Comparison of ENCODE assay signal across 8 mouse cellular contexts in genomic region chr2:122351156-122351930, GRCm38 (mm10). TPM values are rescaled to one million over a fixed set of nuclear protein-coding genes. Genes with fewer than 3 reads are reported as not detected.
DNase-seq lines count a peak whose midpoint lies in the region; ATAC-seq and TF ChIP-seq lines count a peak whose summit lies in the region.

No protein-coding gene starts in this region.

- no peak for ATAC-seq in inflammation-experienced regulatory T-cells, adult 6 months

- intact Hi-C loops in left cerebral cortex, adult 2 months (cut with DNase I) = no loop called here
- intact Hi-C loops in left cerebral cortex, postnatal 36 days (cut with DNase I) = no loop called here

- peaks cover 3% of the 10 kb centered on the region; the same call in 1 of the 2 replicates for H3K4me1 ChIP-seq in embryonic fibroblast, embryonic 13.5 days (ENCODE audit: control insufficient read depth, insufficient read depth, low read length)

- no peak for TF ChIP-seq CTCF in left cerebral cortex, adult 2 months (IDR thresholded peaks at IDR 0.05)
- no peak for TF ChIP-seq CTCF in embryonic fibroblast, embryonic 13.5 days (IDR thresholded peaks at IDR 0.05; ENCODE audit: borderline replicate concordance, insufficient read depth, low read length)

- DNase-seq in left cerebral cortex, adult 2 months (ENCODE audit: extremely low spot score in 1 of 2, low spot score in 2 of 2) = peak; percentile 53 to 77
- DNase-seq in left cerebral cortex, adult 11 months (ENCODE audit: low spot score) = no peak
- peak; percentile 66 to 70 for DNase-seq in left cerebral cortex, postnatal 36 days (ENCODE audit: low spot score in 2 of 2)
- DNase-seq in right cerebral cortex, postnatal 4 days = peak; percentile 32
- no peak for DNase-seq in adrenal gland, postnatal 25 days
- DNase-seq in kidney, postnatal 14 days = no peak

- H3K27ac ChIP-seq in left cerebral cortex, adult 2 months = peak overlapping the region; percentile 24
- H3K27ac ChIP-seq in embryonic fibroblast, embryonic 13.5 days (ENCODE audit: insufficient read depth, low read length) = peak overlapping the region; percentile 48

- H3K4me3 ChIP-seq in left cerebral cortex, adult 2 months = no peak overlapping the region
- no peak overlapping the region for H3K4me3 ChIP-seq in embryonic fibroblast, embryonic 13.5 days (ENCODE audit: insufficient read depth, low read length)

- TF ChIP-seq POLR2A in embryonic fibroblast, embryonic 13.5 days (IDR thresholded peaks at IDR 0.05; ENCODE audit: low read depth, low read length) = no peak

RNA-seq across cellular contexts. Expression of gene Shf, which starts 17.6 kb away (rescaled TPM):
- 10 to 100 TPM; 70.3 to 78.4 TPM for total RNA-seq in left cerebral cortex, adult 2 months (2021)
- polyA plus RNA-seq in embryonic fibroblast, embryonic 13.5 days (2011; ENCODE audit: insufficient read length, low read depth, missing spikeins) = 10.6 and 12.3 TPM in 2 replicates
- total RNA-seq in left cerebral cortex, postnatal 36 days (2021) = 10 to 100 TPM; 68.3 to 76.2 TPM
- 5.8 and 11.4 TPM in 2 replicates for total RNA-seq in adrenal gland, postnatal 25 days (2021)
- under 1 TPM in 1 of 3 experiments, not detected in 2; 0.39 TPM for polyA plus RNA-seq in inflammation-experienced regulatory T-cells, adult 6 months (2017; shearing (Covaris generic))

RNA-seq across cellular contexts. Expression of gene Duox1, which starts 35.9 kb away (rescaled TPM):
- total RNA-seq in left cerebral cortex, adult 2 months (2021) = not detected
- not detected in 2 replicates for polyA plus RNA-seq in embryonic fibroblast, embryonic 13.5 days (2011; ENCODE audit: insufficient read length, low read depth, missing spikeins)
- under 1 TPM in 1 of 2 experiments, not detected in 1; 0.05 TPM for total RNA-seq in left cerebral cortex, postnatal 36 days (2021)
- total RNA-seq in adrenal gland, postnatal 25 days (2021) = not detected in 2 replicates
- not detected for polyA plus RNA-seq in inflammation-experienced regulatory T-cells, adult 6 months (2017; shearing (Covaris generic))

RNA-seq across cellular contexts. Expression of gene Duoxa1, which starts 37.8 kb away (rescaled TPM):
- not detected for total RNA-seq in left cerebral cortex, adult 2 months (2021)
- 0.48 and 0.58 TPM in 2 replicates for polyA plus RNA-seq in embryonic fibroblast, embryonic 13.5 days (2011; ENCODE audit: insufficient read length, low read depth, missing spikeins)
- not detected for total RNA-seq in left cerebral cortex, postnatal 36 days (2021)
- total RNA-seq in adrenal gland, postnatal 25 days (2021) = not detected in 2 replicates
- polyA plus RNA-seq in inflammation-experienced regulatory T-cells, adult 6 months (2017; shearing (Covaris generic)) = not detected

RNA-seq across cellular contexts. Expression of gene Duoxa2, which starts 52.6 kb away (rescaled TPM):
- not detected for total RNA-seq in left cerebral cortex, adult 2 months (2021)
- polyA plus RNA-seq in embryonic fibroblast, embryonic 13.5 days (2011; ENCODE audit: insufficient read length, low read depth, missing spikeins) = not detected in 2 replicates
- not detected for total RNA-seq in left cerebral cortex, postnatal 36 days (2021)
- not detected in 2 replicates for total RNA-seq in adrenal gland, postnatal 25 days (2021)
- polyA plus RNA-seq in inflammation-experienced regulatory T-cells, adult 6 months (2017; shearing (Covaris generic)) = not detected

RNA-seq across cellular contexts. Expression of gene Duox2, which starts 53.1 kb away (rescaled TPM):
- total RNA-seq in left cerebral cortex, adult 2 months (2021) = not detected
- not detected in 2 replicates for polyA plus RNA-seq in embryonic fibroblast, embryonic 13.5 days (2011; ENCODE audit: insufficient read length, low read depth, missing spikeins)
- total RNA-seq in left cerebral cortex, postnatal 36 days (2021) = not detected
- total RNA-seq in adrenal gland, postnatal 25 days (2021) = 0.19 TPM in 1 of 2 replicates, not detected in the other
- not detected for polyA plus RNA-seq in inflammation-experienced regulatory T-cells, adult 6 months (2017; shearing (Covaris generic))

Comparison
In these comparisons a context has a peak if more than half of its experiments do, and no peak if none do; other contexts are left out.
1. DNase-seq: peak in left cerebral cortex, adult 2 months (2 of 2), left cerebral cortex, postnatal 36 days (2 of 2) and right cerebral cortex, postnatal 4 days (single experiment); none in left cerebral cortex, adult 11 months (single experiment), adrenal gland, postnatal 25 days (single experiment) and kidney, postnatal 14 days (single experiment).